Mouse (Mus musculus) neutrophil, adult 5-6 weeks (primary cell): ENCODE measurements around the gene Flvcr2. TPM values are rescaled to one million over a fixed set of nuclear protein-coding genes. Genes with fewer than 3 reads are reported as not detected.

ENCODE experiments used
- ATAC-seq: fragments of 151-379, 151-347 bp; 2 replicates; pipeline ENCODE4 v1.8.0; 2017; ENCODE audit warnings: mild to moderate bottlenecking, moderate TSS enrichment; ENCODE audit not compliant: insufficient number of reproducible peaks, poor library complexity, low FRiP score, severe bottlenecking; ENCODE audit errors: extremely low read depth
- total RNA-seq: library from RNA; stranded (forward); fragments of 200-1000 nt; gene quantifications from 2 replicates; pipeline ENCODE4 v1.2.3, GENCODE M21; 2017

The Flvcr2 gene
- total RNA-seq, 1 experiment from 2014 or later, result not detected

- peak; percentile 86; the same call in 1 of the 2 replicates for ATAC-seq
These were observed 17.1 kb upstream of the Flvcr2 start for GRCm38 (mm10) chr12:85729022-85729944.

- ATAC-seq, result no peak
These were observed 16.4 kb upstream of the Flvcr2 start for GRCm38 (mm10) chr12:85729945-85730290.

- ATAC-seq, result no peak
These were observed 10.1 kb upstream of the Flvcr2 start for GRCm38 (mm10) chr12:85736203-85736602.

GRCm38 (mm10) chr12:85736960-85737359 lies 9.4 kb upstream of the Flvcr2 start:
- no peak for ATAC-seq

GRCm38 (mm10) chr12:85746696-85747219 lies 419 bp downstream of the Flvcr2 start:
- no peak for ATAC-seq

GRCm38 (mm10) chr12:85747343-85747742 lies 1.0 kb downstream of the Flvcr2 start:
- ATAC-seq, result no peak

GRCm38 (mm10) chr12:85749861-85750260 lies 3.5 kb downstream of the Flvcr2 start:
- ATAC-seq, result no peak

GRCm38 (mm10) chr12:85752116-85752515 lies 5.8 kb downstream of the Flvcr2 start:
- no peak for ATAC-seq

GRCm38 (mm10) chr12:85753223-85753622 lies 6.9 kb downstream of the Flvcr2 start:
- ATAC-seq, result no peak

GRCm38 (mm10) chr12:85754611-85755265 lies 8.4 kb downstream of the Flvcr2 start:
- no peak for ATAC-seq

- no peak for ATAC-seq
These were observed 10.1 kb downstream of the Flvcr2 start for GRCm38 (mm10) chr12:85756455-85756854.

GRCm38 (mm10) chr12:85757074-85757473 lies 10.7 kb downstream of the Flvcr2 start:
- ATAC-seq, result no peak

GRCm38 (mm10) chr12:85758741-85759140 lies 12.4 kb downstream of the Flvcr2 start:
- no peak for ATAC-seq

GRCm38 (mm10) chr12:85761471-85761870 lies 15.1 kb downstream of the Flvcr2 start:
- no peak for ATAC-seq

GRCm38 (mm10) chr12:85764686-85765085 lies 18.3 kb downstream of the Flvcr2 start:
- ATAC-seq, result no peak

- ATAC-seq, result no peak
These were observed 19.9 kb downstream of the Flvcr2 start for GRCm38 (mm10) chr12:85766287-85766686.

GRCm38 (mm10) chr12:85767750-85768149 lies 21.4 kb downstream of the Flvcr2 start:
- no peak for ATAC-seq

- no peak for ATAC-seq
These were observed 25.0 kb downstream of the Flvcr2 start for GRCm38 (mm10) chr12:85771356-85771755.

GRCm38 (mm10) chr12:85778962-85779361 lies 32.6 kb downstream of the Flvcr2 start:
- no peak for ATAC-seq

GRCm38 (mm10) chr12:85779707-85780106 lies 33.4 kb downstream of the Flvcr2 start:
- ATAC-seq, result no peak
